12 mouse cellular contexts compared by ENCODE assay signal in genomic region chr3:67553281-67553680, GRCm38 (mm10). TPM values are rescaled to one million over a fixed set of nuclear protein-coding genes. Genes with fewer than 3 reads are reported as not detected.
DNase-seq lines count a peak whose midpoint lies in the region; ATAC-seq and TF ChIP-seq lines count a peak whose summit lies in the region.
"Had no signal": no experiment of that assay in that cellular context is flagged by ENCODE, and none has a peak within 500 bp of the region (broad histone marks: within the 10 kb centered on the region; RNA-seq: fewer than 3 reads in every experiment).

No protein-coding gene starts in this region.

- no peak overlapping the region for H3K4me3 ChIP-seq in lung, embryonic 14.5 days (ENCODE audit: low read depth, low read length)
- H3K4me3 ChIP-seq in lung, postnatal 0 days (ENCODE audit: low read depth, low read length), result no peak overlapping the region
- H3K4me3 ChIP-seq: limb, embryonic 12.5 days had no signal

- H3K36me3 ChIP-seq in lung, embryonic 14.5 days (ENCODE audit: insufficient read depth), result no peaks in the 10 kb centered on the region
- no peaks in the 10 kb centered on the region for H3K36me3 ChIP-seq in lung, postnatal 0 days (ENCODE audit: insufficient read depth, low read length)
- H3K36me3 ChIP-seq: limb, embryonic 12.5 days had no signal

- H3K27me3 ChIP-seq in lung, embryonic 14.5 days (ENCODE audit: insufficient read depth, low read length), result no peaks in the 10 kb centered on the region
- H3K27me3 ChIP-seq in lung, postnatal 0 days (replicated peaks; ENCODE audit: insufficient read depth, low read length), result no peaks in the 10 kb centered on the region
- H3K27me3 ChIP-seq: limb, embryonic 12.5 days had no signal

- no peaks in the 10 kb centered on the region for H3K9me3 ChIP-seq in lung, embryonic 14.5 days (ENCODE audit: low read depth, low read length)
- H3K9me3 ChIP-seq in lung, postnatal 0 days (ENCODE audit: low read length), result no peaks in the 10 kb centered on the region
- H3K9me3 ChIP-seq: limb, embryonic 12.5 days had no signal

- no peak; the same call in 1 of the 2 replicates for ATAC-seq in lung, embryonic 14.5 days (ENCODE audit: insufficient read depth)
- ATAC-seq in lung, postnatal 0 days, result no peak

- TF ChIP-seq CTCF in lung, embryonic 14.5 days (IDR thresholded peaks at IDR 0.05; ENCODE audit: low read depth), result no peak
- TF ChIP-seq CTCF in lung, postnatal 0 days (IDR thresholded peaks at IDR 0.05), result no peak

- no peak for TF ChIP-seq EP300 in lung, postnatal 0 days (IDR thresholded peaks at IDR 0.05)

- H3K27ac ChIP-seq in lung, embryonic 14.5 days (ENCODE audit: low read depth), result no peak overlapping the region
- H3K27ac ChIP-seq in lung, postnatal 0 days (ENCODE audit: low read length), result no peak overlapping the region
- H3K27ac ChIP-seq: limb, embryonic 12.5 days had no signal

- DNase-seq in cerebellum, adult 9-11 months, result peak; percentile 10
- no peak for DNase-seq in cerebellum, adult 8-10 months
- peak; percentile 41 for DNase-seq in lung, embryonic 14.5 days
- no peak for DNase-seq in lung, postnatal 0 days (ENCODE audit: low spot score)
- DNase-seq in cerebellum, postnatal 36 days, result peak; percentile 14 to 17
- peak; percentile 28 for DNase-seq in lung, postnatal 10 days
- no peak for DNase-seq in gastrocnemius, adult 8-10 months (ENCODE audit: low spot score in 2 of 2)
- no peak for DNase-seq in left cerebral cortex, adult 11 months (ENCODE audit: low spot score)
- DNase-seq: gastrocnemius, postnatal 25 days had no signal

- no peak overlapping the region for H3K4me2 ChIP-seq in lung, embryonic 14.5 days
- H3K4me2 ChIP-seq in lung, postnatal 0 days (replicated peaks; ENCODE audit: low read depth, low read length), result no peak overlapping the region
- H3K4me2 ChIP-seq: limb, embryonic 12.5 days had no signal

- no peak overlapping the region for H3K9ac ChIP-seq in lung, embryonic 14.5 days
- no peak overlapping the region for H3K9ac ChIP-seq in lung, postnatal 0 days (replicated peaks; ENCODE audit: low read depth)
- H3K9ac ChIP-seq: limb, embryonic 12.5 days had no signal

- no peaks in the 10 kb centered on the region for H3K4me1 ChIP-seq in lung, embryonic 14.5 days (ENCODE audit: insufficient read depth)
- H3K4me1 ChIP-seq in lung, postnatal 0 days (ENCODE audit: insufficient read depth, low read depth, low read length), result no peaks in the 10 kb centered on the region

- 41% methylated on average over 4 of the region's 4 CpGs for WGBS in lung, embryonic 14.5 days
- 38% methylated on average over 4 of the region's 4 CpGs for WGBS in lung, postnatal 0 days

RNA-seq across cellular contexts. Expression of gene Mfsd1, which starts 29.3 kb away (rescaled TPM):
- 54.4 and 54.8 TPM in 2 replicates for polyA plus RNA-seq in lung, embryonic 14.5 days (2014; fragmentation: Nextera tagmentation; extraction: Ambion mirVana)
- polyA plus RNA-seq in lung, postnatal 0 days (2015; fragmentation: Nextera tagmentation; extraction: Ambion mirVana), result 53.2 and 54.4 TPM in 2 replicates
- total RNA-seq in gastrocnemius, adult 8-10 months (2022), result 10 to 100 TPM; 19.8 to 30.5 (median 25.2) TPM

RNA-seq across cellular contexts. Expression of gene Rarres1, which starts 38.0 kb away (rescaled TPM):
- polyA plus RNA-seq in lung, embryonic 14.5 days (2014; fragmentation: Nextera tagmentation; extraction: Ambion mirVana), result 5.1 and 7.0 TPM in 2 replicates
- 2.6 and 2.9 TPM in 2 replicates for polyA plus RNA-seq in lung, postnatal 0 days (2015; fragmentation: Nextera tagmentation; extraction: Ambion mirVana)
- under 1 TPM; 0.29 to 0.72 (median 0.41) TPM for total RNA-seq in gastrocnemius, adult 8-10 months (2022)
- total RNA-seq: neutrophil, adult 5-6 weeks had no signal
- polyA plus RNA-seq: C2C12 had no signal

Comparison
In these comparisons a context has a peak if more than half of its experiments do, and no peak if none do; other contexts are left out.
1. DNase-seq: peak in cerebellum, adult 9-11 months (single experiment), lung, embryonic 14.5 days (single experiment), cerebellum, postnatal 36 days (2 of 2) and lung, postnatal 10 days (single experiment); none in cerebellum, adult 8-10 months (single experiment), lung, postnatal 0 days (single experiment), gastrocnemius, adult 8-10 months (0 of 2) and left cerebral cortex, adult 11 months (single experiment).